Mouse (Mus musculus) cerebellum, postnatal 14 days (tissue): ENCODE results near the gene Rcn2.
"Not testable (repeated sequence)": the region's sequence is repeated elsewhere in the genome, so short reads cannot be mapped to it uniquely, and the experiment has no call there.

Experiments
- DNase-seq, 2 experiments: peaks; one replicate each; pipeline ENCODE4 v3.0.0; 2021; ENCODE audit warnings: mixed read lengths in 2 of 2

Rcn2 gene

DNA sequence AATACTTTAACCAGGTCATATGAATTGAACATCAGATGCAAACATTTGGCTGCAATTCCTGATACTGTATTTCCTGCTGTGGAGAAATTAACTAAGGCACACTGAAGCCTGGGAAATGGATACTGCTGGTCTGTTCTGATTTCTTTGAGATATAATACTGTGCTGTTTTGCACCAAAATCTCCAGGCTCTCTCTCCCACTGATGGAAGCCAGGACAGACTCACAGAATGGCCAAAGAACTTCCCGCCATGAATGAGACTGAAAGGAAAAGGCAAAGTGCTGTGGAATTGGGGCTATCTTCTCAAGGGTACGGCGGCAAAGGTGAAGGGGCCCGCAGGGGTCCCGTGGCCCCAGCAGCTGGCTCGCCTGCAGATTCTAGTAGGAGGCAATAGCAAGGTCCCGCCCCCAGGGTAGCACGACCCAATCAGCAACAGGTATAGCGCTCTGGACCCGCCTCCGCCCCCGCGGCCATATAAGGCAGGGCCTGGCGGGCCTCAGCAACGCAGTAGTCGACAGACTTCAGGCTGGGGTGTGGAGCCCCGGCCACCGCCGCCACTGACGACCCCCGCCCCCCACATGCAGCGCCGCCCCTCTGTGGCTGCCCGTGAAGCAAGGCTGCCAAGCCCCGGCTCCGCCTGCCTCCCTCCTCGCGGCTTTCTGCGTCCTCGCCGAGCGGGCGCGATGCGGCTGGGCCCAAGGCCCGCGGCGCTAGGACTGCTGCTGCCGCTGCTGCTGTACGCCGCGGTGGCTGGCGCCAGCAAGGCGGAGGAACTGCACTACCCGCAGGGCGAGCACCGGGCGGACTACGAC lies at the start of gene Rcn2:
Gene Rcn2, plus strand, starts transcription at position 474 of the 809 bp plus-strand sequence.
- peak; percentile 96 to 98 for DNase-seq

DNA sequence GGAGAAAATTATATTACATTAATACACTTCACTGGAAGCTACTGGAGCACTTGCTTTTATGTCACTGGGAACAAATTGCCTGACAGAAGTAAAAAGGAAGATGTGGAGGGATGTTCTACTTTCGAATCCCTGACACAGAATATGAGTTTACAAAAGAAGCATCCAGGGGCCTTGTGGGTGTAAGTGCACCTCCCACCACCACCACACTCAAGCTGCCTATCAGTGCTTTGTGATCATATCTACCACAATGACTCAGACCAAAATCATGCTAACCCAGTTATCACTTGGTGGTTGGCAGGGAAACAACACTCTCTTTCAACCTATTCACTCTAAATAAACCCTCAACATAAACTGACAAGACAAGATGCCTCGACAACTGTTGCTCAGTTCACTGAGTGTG lies 37.0 kb upstream of the Rcn2 start:
- DNase-seq: not testable (repeated sequence)

DNA sequence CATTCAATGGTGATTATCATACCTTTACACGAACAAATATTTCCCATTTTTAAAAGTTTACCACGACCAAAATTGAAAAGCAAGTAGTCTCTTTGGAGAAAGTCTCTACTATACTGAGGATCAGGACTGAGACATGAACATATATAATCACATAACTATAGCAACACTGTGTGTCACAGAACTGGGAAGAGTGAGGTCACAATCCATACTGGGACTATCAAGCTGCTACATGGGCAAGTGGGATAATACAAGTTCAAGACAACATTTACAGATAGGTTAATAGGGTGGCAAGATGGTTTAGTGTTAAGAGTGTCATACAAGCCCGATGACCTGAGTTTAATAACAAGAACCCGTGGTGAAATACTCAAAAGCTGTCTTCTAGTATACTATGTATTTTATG lies 31.2 kb upstream of the Rcn2 start, which contains the start of gene 4930563M21Rik:
Gene 4930563M21Rik, minus strand, starts transcription at position 101 of the 400 bp plus-strand sequence.
- no peak for DNase-seq

- DNase-seq: no peak
Observed at GRCm38 (mm10) chr9:56024772-56025171, 16.9 kb upstream of the Rcn2 start.

GRCm38 (mm10) chr9:56027292-56027691 lies 14.4 kb upstream of the Rcn2 start:
- DNase-seq: no peak

DNA sequence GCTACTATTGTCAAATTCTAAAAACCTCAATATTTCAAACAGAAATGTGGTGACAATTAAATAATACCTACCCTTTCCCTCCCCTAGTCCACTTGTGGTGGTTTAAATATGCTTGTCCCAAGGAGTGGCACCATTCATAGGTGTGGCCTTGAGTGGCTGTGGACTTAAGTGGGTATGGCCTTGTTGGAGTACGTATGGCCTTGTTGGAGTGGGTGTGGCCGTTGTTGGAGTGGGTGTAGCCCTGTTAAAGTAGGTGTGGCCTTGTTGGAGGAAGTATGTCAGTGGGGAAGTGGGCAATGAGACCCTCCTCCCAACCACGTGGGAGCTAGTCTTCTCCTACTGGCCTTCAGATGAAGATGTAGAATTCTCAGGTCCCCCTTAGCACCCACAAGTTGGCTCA lies 9.4 kb upstream of the Rcn2 start:
- no peak for DNase-seq

- DNase-seq: no peak
Observed at GRCm38 (mm10) chr9:56042181-56042621, 556 bp downstream of the Rcn2 start.

- no peak for DNase-seq
Observed at GRCm38 (mm10) chr9:56053796-56054195, 12.2 kb downstream of the Rcn2 start.

DNA sequence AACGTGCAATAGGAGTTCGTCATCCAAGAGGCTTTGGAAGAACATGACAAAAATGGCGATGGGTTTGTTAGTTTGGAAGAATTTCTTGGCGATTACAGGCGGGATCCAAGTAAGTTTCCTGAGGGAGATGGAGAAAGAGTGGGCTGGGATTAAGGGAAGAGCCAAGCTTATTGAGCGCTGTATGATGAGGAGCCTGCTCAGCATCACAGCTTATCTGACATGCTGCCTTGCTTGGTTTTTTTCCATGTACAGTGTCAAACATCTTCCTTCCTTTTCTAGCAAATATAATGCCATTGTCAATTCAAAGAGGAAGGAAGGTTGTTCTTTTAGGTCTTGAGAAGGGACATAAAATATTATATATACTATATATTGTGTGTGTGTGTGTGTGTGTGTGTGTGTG lies 14.5 kb downstream of the Rcn2 start:
- DNase-seq: no peak

- DNase-seq: no peak
Observed at GRCm38 (mm10) chr9:56062336-56062735, 20.7 kb downstream of the Rcn2 start.

- no peak for DNase-seq
Observed at GRCm38 (mm10) chr9:56065011-56065410, 23.4 kb downstream of the Rcn2 start.

- no peak for DNase-seq
Observed at GRCm38 (mm10) chr9:56067964-56068363, 26.3 kb downstream of the Rcn2 start.

GRCm38 (mm10) chr9:56068630-56069029 lies 27.0 kb downstream of the Rcn2 start:
- DNase-seq: no peak

GRCm38 (mm10) chr9:56072861-56073260 lies 31.2 kb downstream of the Rcn2 start:
- no peak for DNase-seq

GRCm38 (mm10) chr9:56074863-56075262 lies 33.2 kb downstream of the Rcn2 start:
- no peak for DNase-seq

- peak; percentile 63 to 75 for DNase-seq
Observed at GRCm38 (mm10) chr9:56075264-56075663, 33.6 kb downstream of the Rcn2 start.

- no peak for DNase-seq
Observed at GRCm38 (mm10) chr9:56075901-56076620, 34.4 kb downstream of the Rcn2 start.

- DNase-seq: no peak
Observed at GRCm38 (mm10) chr9:56079587-56079986, 37.9 kb downstream of the Rcn2 start.

DNA sequence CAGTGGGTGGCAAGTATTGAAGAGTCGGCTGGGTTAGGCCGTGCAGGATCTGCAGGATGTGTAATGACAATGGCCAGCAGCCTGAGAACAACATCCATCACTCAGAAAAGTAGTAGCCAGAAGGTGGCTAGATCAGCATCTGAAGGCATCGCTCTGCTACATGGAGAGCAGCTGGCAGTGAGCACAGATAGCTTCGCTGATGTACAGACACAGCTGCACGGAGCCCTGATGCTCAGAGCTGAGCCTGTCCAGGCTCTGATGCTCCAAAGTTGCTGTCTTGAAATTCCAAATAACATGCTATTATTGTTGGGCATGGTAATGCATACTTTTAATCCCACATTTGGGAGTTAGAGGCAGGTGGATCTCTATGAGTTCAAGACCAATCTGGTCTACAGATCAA lies 44.9 kb downstream of the Rcn2 start:
- no peak for DNase-seq

DNA sequence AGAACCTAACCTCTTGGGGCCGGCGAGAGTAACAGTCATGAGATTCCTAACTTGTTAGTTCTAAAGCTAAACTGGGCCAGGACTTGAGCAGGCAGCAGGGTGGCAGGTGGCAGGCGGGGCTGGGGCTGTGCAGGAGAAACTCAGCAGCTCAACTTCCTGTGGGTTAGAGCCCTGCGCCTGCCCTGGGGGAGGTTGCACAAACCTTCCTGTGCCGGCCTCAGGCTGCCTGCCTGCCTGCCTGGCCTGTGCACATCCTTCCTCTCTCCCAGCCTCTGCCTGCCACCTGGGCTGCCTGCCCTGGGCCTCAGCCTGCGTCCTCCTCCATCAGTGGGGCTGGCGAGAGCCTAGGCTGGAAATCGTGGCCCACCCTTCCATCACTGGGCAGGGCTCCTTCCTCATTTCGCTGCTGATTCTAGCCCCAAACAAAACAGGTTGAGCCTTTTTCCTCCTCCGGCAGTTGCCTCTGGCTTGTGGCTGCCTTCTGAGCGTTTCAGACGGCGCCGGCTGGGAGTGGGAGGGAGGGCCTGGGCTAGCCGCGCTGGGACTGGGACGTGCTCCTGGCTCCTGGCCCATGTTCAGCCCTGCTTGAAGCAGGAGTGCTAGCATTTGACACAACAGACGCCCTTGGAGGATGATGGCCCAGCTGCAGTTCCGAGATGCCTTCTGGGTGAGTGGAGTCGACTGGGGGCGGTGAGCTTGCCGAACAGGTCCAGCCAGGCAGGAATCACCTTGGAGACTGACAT lies 48.3 kb downstream of the Rcn2 start, which contains the start of gene Pstpip1:
Gene Pstpip1, plus strand, starts transcription at position 185 of the 743 bp plus-strand sequence.
- DNase-seq: peak; percentile 61 to 83

DNA sequence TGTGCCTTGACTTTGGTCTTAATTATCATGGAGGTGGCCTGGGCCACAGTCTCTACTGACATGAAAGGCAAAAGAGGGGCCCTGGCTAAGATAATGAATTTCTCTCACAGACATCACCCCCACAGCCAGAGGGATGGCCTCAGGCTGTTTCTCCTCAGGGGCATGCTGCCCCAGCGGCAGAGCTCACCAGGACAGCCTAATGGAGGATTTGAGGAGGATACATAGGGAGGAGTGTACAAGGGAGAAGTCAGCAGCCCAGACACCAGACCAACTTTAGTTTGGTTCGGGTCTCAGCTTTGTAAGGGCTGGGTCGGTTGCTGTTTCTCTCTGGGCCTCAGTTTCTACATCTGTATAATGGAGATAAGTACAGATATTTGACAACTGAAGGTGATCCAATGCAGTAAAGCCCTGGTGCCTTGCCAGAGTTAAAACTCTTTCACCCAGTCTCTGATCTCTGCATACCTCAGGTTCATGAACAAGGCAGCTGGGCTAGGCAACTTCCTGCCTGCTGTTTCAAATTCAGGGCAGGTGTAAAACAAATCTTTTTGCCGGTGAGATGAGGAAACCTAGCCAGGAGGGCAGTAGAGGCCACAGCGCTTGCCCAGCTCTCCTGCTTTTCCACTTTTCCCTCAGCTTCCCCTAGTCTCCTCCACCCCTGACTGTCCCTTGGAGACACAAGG lies 49.0 kb downstream of the Rcn2 start:
- DNase-seq: no peak

- DNase-seq: peak in 1 of 2 experiments; percentile 52
Observed at GRCm38 (mm10) chr9:56092102-56092501, 50.5 kb downstream of the Rcn2 start.
